Mouse (Mus musculus) hindbrain, embryonic 11.5 days (tissue): ENCODE data around the gene Ubap2l. TPM values are rescaled to one million over a fixed set of nuclear protein-coding genes. Genes with fewer than 3 reads are reported as not detected.

ENCODE experiments used
- ATAC-seq: fragments of 200-750 bp; cut with Nextera tagmentation; 2 replicates; pipeline ENCODE4 v1.8.0; 2017; ENCODE audit warnings: mild to moderate bottlenecking, moderate TSS enrichment, moderate library complexity; ENCODE audit not compliant: low FRiP score
- DNase-seq: peaks from one replicate; pipeline ENCODE4 v3.0.0-alpha.2; 2015; ENCODE audit warnings: low spot score
- H3K27ac ChIP-seq: fragments of 300-500 bp; sonication (generic); 2 replicates; pipeline ENCODE4 v1.5.1; 2014; ENCODE audit warnings: mild to moderate bottlenecking, low read depth, low read length
- H3K27me3 ChIP-seq: fragments of 300-500 bp; sonication (generic); 2 replicates; pipeline ENCODE4 v1.6.1; 2014; ENCODE audit warnings: mild to moderate bottlenecking, low read length, moderate library complexity, mixed read lengths; ENCODE audit not compliant: control insufficient read depth, insufficient read depth
- H3K36me3 ChIP-seq: fragments of 300-500 bp; sonication (generic); 2 replicates; pipeline ENCODE4 v1.6.1; 2014; ENCODE audit warnings: mild to moderate bottlenecking, low read length, moderate library complexity, mixed read lengths; ENCODE audit not compliant: control insufficient read depth, insufficient read depth
- H3K4me1 ChIP-seq: fragments of 300-500 bp; sonication (generic); replicated peaks from 2 replicates; pipeline ENCODE4 v1.6.1; 2014; ENCODE audit warnings: low read length, mixed read lengths; ENCODE audit not compliant: control insufficient read depth, insufficient read depth
- H3K4me2 ChIP-seq: fragments of 300-500 bp; sonication (generic); replicated peaks from 2 replicates; pipeline ENCODE4 v1.6.1; 2014; ENCODE audit warnings: mild to moderate bottlenecking, low read depth, low read length
- H3K4me3 ChIP-seq: fragments of 300-500 bp; sonication (generic); 2 replicates; pipeline ENCODE4 v1.5.1; 2014; ENCODE audit warnings: low read depth, low read length
- H3K9ac ChIP-seq: fragments of 300-500 bp; sonication (generic); 2 replicates; pipeline ENCODE4 v1.6.1; 2014; ENCODE audit warnings: low read depth, low read length
- H3K9me3 ChIP-seq: fragments of 300-500 bp; sonication (generic); 2 replicates; pipeline ENCODE4 v1.6.1; 2016; ENCODE audit warnings: low read length; ENCODE audit not compliant: control insufficient read depth
- WGBS: fragments of 180-500 bp; shearing (Covaris S2); extraction: QIAGEN DNeasy Blood & Tissue Kit; methylation state at CpG from one replicate; pipeline ENCODE4 v1.1.7; 2014; 5-methylcytosine and 5-hydroxymethylcytosine counted together
- polyA plus RNA-seq: library from polyadenylated mRNA; unstranded; fragments of >200 nt; fragmentation: Nextera tagmentation; extraction: Ambion mirVana; gene quantifications from 2 replicates; pipeline ENCODE4 v1.2.1, GENCODE M21; 2014

The Ubap2l gene
- polyA plus RNA-seq = 203 and 230 TPM in 2 replicates

- Histone ChIP-seq H3K27ac (peak within 1 kb of the TSS; percentile 93), H3K4me3 (peak within 1 kb of the TSS; percentile 91), H3K9me3 (no peaks in the 10 kb centered on the region), H3K9ac (peak within 1 kb of the TSS; percentile 98), H3K4me1 (no peaks in the 10 kb centered on the region), H3K4me2 (peak within 1 kb of the TSS; percentile 73), H3K36me3 (0 out of 2 replicates have a peak, but pooled peaks cover 2% of the 10 kb centered on the region), H3K27me3 (no peaks in the 10 kb centered on the region)
- under 1% methylated on average over 51 of the region's 81 CpGs for WGBS
- DNase-seq (peak; percentile 100), ATAC-seq (peak; percentile 95)
Observed at GRCm38 (mm10) chr3:90052351-90053241, at the start of gene Ubap2l. Ubap2l (minus strand) TSS chr3:90052628.

- DNase-seq (no peak), ATAC-seq (no peak)
- Histone ChIP-seq H3K27me3 (no peaks in the 10 kb centered on the region), H3K4me3 (no peak overlapping the region), H3K36me3 (no peaks in the 10 kb centered on the region), H3K4me2 (no peak overlapping the region), H3K9ac (no peak overlapping the region), H3K9me3 (no peaks in the 10 kb centered on the region), H3K4me1 (no peaks in the 10 kb centered on the region), H3K27ac (no peak overlapping the region)
- 97% methylated on average over 2 of the region's 2 CpGs for WGBS
Observed at GRCm38 (mm10) chr3:90101673-90102072, 49.2 kb upstream of the Ubap2l start.

GRCm38 (mm10) chr3:90101010-90101409 lies 48.6 kb upstream of the Ubap2l start:
- Histone ChIP-seq H3K4me2 (no peak overlapping the region), H3K9me3 (no peaks in the 10 kb centered on the region), H3K27me3 (no peaks in the 10 kb centered on the region), H3K36me3 (no peaks in the 10 kb centered on the region), H3K4me1 (no peaks in the 10 kb centered on the region), H3K9ac (no peak overlapping the region), H3K27ac (no peak overlapping the region), H3K4me3 (no peak overlapping the region)
- WGBS = 95% methylated on average over 3 of the region's 3 CpGs
- no peak for DNase-seq
- no peak for ATAC-seq

GRCm38 (mm10) chr3:90097928-90098327 lies 45.5 kb upstream of the Ubap2l start:
- Histone ChIP-seq H3K4me3 (no peak overlapping the region), H3K27ac (no peak overlapping the region), H3K4me2 (no peak overlapping the region), H3K9me3 (no peaks in the 10 kb centered on the region), H3K36me3 (peaks cover 5% of the 10 kb centered on the region; the same call in 1 of the 2 replicates), H3K27me3 (no peaks in the 10 kb centered on the region), H3K4me1 (no peaks in the 10 kb centered on the region), H3K9ac (no peak overlapping the region)
- no peak for ATAC-seq
- no peak for DNase-seq
- WGBS = 81% methylated on average over 5 of the region's 5 CpGs

GRCm38 (mm10) chr3:90094453-90094852 lies 42.0 kb upstream of the Ubap2l start:
- DNase-seq (no peak), ATAC-seq (no peak)
- Histone ChIP-seq H3K36me3 (peaks cover 10% of the 10 kb centered on the region; the same call in 1 of the 2 replicates), H3K4me1 (no peaks in the 10 kb centered on the region), H3K9me3 (no peaks in the 10 kb centered on the region), H3K4me3 (no peak overlapping the region), H3K9ac (no peak overlapping the region), H3K27ac (no peak overlapping the region), H3K27me3 (no peaks in the 10 kb centered on the region), H3K4me2 (no peak overlapping the region)
- 97% methylated on average over 3 of the region's 3 CpGs for WGBS

- DNase-seq (no peak), ATAC-seq (no peak)
- peaks cover 16% of the 10 kb centered on the region; the same call in 1 of the 2 replicates for H3K36me3 ChIP-seq
- no peak overlapping the region for H3K4me2 ChIP-seq
- no peaks in the 10 kb centered on the region for H3K4me1 ChIP-seq
- no peak overlapping the region for H3K27ac ChIP-seq
- no peaks in the 10 kb centered on the region for H3K27me3 ChIP-seq
- WGBS = 91% methylated on average over 6 of the region's 6 CpGs
- no peaks in the 10 kb centered on the region for H3K9me3 ChIP-seq
- H3K4me3 ChIP-seq = no peak overlapping the region
- H3K9ac ChIP-seq = no peak overlapping the region
Observed at GRCm38 (mm10) chr3:90090892-90091291, 38.5 kb upstream of the Ubap2l start.

GRCm38 (mm10) chr3:90088617-90089016 lies 36.2 kb upstream of the Ubap2l start:
- no peak overlapping the region for H3K4me2 ChIP-seq
- peaks cover 16% of the 10 kb centered on the region; the same call in 1 of the 2 replicates for H3K36me3 ChIP-seq
- DNase-seq = no peak
- no peak overlapping the region for H3K4me3 ChIP-seq
- no peaks in the 10 kb centered on the region for H3K9me3 ChIP-seq
- no peak overlapping the region for H3K9ac ChIP-seq
- 0 out of 2 replicates have a peak, but pooled peaks cover 2% of the 10 kb centered on the region for H3K4me1 ChIP-seq
- WGBS = 95% methylated on average over 2 of the region's 2 CpGs
- H3K27me3 ChIP-seq = no peaks in the 10 kb centered on the region
- no peak for ATAC-seq
- H3K27ac ChIP-seq = no peak overlapping the region

- ATAC-seq = no peak
- Histone ChIP-seq H3K9ac (no peak overlapping the region), H3K27ac (no peak overlapping the region), H3K9me3 (no peaks in the 10 kb centered on the region), H3K27me3 (no peaks in the 10 kb centered on the region), H3K4me3 (no peak overlapping the region), H3K4me2 (no peak overlapping the region), H3K4me1 (peaks cover 2% of the 10 kb centered on the region; the same call in 1 of the 2 replicates), H3K36me3 (peaks cover 8% of the 10 kb centered on the region; the same call in 1 of the 2 replicates)
- 95% methylated on average over 5 of the region's 5 CpGs for WGBS
- DNase-seq = no peak
Observed at GRCm38 (mm10) chr3:90086068-90086467, 33.6 kb upstream of the Ubap2l start.

- peaks cover 2% of the 10 kb centered on the region; the same call in 1 of the 2 replicates for H3K4me1 ChIP-seq
- WGBS = 88% methylated on average over 6 of the region's 6 CpGs
- H3K27ac ChIP-seq = no peak overlapping the region
- peaks cover 6% of the 10 kb centered on the region; the same call in 1 of the 2 replicates for H3K36me3 ChIP-seq
- no peak for ATAC-seq
- H3K4me3 ChIP-seq = no peak overlapping the region
- no peak for DNase-seq
- no peak overlapping the region for H3K9ac ChIP-seq
- no peak overlapping the region for H3K4me2 ChIP-seq
- H3K27me3 ChIP-seq = no peaks in the 10 kb centered on the region
- H3K9me3 ChIP-seq = no peaks in the 10 kb centered on the region
Observed at GRCm38 (mm10) chr3:90085281-90085680, 32.9 kb upstream of the Ubap2l start.
